Mouse (Mus musculus): Measurements from ENCODE around the gene Gm2042.
"Not testable (repeated sequence)": the region's sequence is repeated elsewhere in the genome, so short reads cannot be mapped to it uniquely, and the experiment has no call there.

Gene Gm2042

DNA sequence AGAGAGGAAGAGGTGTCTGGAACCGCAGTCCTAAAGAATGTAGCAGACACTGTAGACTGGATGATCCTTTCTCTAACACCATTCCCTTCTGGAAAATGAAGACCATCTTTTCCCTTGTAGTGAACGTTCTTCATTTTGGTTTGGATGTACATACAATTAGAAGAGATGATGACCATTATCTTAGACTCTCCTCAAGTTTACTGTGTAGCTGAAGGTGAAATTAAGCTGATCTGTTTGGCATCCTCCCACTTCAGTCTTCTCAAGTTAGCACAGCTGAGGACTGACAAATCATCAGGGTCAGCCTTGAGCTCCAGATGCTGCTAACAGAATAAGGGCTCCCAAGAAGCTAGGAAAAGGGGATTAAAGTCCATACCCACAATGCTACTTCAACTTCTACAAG lies at the start of gene Gm2042:
TSS of gene Gm2042 (plus strand) at position 301 of the 400 bp plus-strand sequence.
- not testable (repeated sequence) for DNase-seq (ENCODE audit: low read depth, low spot score)

DNA sequence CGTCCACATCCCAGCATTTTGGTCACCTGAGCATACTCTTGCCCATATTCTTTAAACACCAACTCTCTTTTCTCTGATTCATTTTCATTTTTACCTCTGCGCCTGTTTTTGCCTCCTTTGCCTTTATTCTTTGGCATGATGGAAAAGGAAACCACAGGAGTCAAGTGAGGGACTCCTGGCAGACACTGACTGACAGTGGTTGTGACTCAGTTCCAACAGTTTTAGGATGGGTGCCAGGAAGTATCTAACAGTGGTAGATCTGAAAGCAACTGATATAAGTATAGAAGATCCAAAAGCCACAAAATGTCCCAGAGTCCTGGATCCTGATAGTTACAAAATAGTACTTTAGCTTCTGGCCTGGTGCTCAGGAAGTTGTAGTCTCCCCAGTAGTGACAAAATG lies 34.2 kb upstream of the Gm2042 start, which contains the start of gene Gm2035:
TSS of gene Gm2035 (minus strand) at position 137 of the 400 bp plus-strand sequence.
- DNase-seq (ENCODE audit: low read depth, low spot score), result not testable (repeated sequence)

DNA sequence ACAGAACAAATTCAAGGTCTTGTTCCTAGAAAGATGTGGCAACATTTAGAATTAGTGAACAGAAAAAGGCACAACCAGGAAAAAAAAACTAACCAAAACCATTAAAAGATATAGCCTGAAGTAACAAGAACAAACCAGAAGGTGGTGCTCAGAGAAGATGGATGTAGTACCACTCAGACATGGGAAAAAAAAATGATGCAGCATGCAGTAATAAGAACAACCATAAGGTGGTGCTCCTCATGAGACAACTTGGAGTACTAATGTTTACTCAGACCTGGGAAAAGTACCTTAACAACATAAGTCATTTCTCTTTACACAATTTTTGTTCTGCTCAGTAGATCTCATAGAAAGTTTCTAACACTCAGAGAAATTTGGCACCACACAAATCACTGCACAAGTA lies 30.1 kb downstream of the Gm2042 start:
- not testable (repeated sequence) for DNase-seq (ENCODE audit: low read depth, low spot score)

DNA sequence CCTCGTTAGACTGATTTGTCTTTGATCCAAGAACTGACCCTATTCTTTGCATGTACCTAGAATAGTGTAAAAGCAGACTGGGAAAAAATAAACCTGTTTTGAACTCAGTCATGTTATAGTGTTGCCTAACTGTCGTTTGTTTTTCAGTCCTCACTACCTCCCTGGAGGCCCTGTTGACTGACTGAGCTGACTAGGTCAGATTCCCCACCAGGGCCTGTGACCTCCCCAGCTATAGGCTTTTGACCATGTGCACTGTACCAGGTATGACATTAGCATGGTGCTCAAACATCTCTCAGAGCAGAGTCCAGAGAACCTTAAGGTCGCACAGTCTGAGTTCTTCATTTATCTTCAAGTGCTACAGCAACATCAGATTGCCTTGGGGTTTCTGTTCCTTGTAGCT lies 50.2 kb downstream of the Gm2042 start:
- DNase-seq (ENCODE audit: low read depth, low spot score), result not testable (repeated sequence)

Data from CD4-positive helper T cell, adult 2 months (primary cell).